Mouse (Mus musculus) heart, adult 8-10 months (tissue): ENCODE results near the gene Fam3c. TPM values are rescaled to one million over a fixed set of nuclear protein-coding genes. Genes with fewer than 3 reads are reported as not detected.
"Not testable (repeated sequence)": the region's sequence is repeated elsewhere in the genome, so short reads cannot be mapped to it uniquely, and the experiment has no call there.

Experiments used
- DNase-seq: peaks from one replicate; pipeline ENCODE4 v3.0.0; 2022; ENCODE audit warnings: low spot score
- total RNA-seq, 4 experiments: library from RNA; stranded (reverse); gene quantifications; 2 replicates each; pipeline ENCODE4 v1.2.4; 2022

Fam3c gene
- total RNA-seq, 4 experiments from 2014 or later, result 27.0 to 33.8 (median 32.0) TPM

- DNase-seq, result no peak
Observed at GRCm38 (mm10) chr6:22292056-22292455, 64.0 kb downstream of the Fam3c start.

DNA sequence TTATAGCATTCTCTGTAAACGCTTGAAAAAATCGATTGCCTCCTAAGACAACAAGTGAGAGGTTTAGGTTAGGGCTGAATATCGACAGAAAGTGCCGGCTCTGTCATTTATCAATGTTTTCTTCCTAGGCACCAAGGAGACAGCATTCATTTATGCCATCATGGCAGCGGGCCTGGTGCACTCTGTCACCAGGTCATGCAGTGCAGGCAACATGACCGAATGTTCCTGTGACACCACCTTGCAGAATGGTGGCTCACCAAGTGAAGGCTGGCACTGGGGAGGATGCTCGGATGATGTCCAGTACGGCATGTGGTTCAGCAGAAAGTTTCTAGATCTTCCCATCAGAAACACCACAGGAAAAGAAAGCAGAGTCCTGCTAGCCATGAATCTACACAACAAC lies 65.3 kb downstream of the Fam3c start:
- DNase-seq, result no peak

DNA sequence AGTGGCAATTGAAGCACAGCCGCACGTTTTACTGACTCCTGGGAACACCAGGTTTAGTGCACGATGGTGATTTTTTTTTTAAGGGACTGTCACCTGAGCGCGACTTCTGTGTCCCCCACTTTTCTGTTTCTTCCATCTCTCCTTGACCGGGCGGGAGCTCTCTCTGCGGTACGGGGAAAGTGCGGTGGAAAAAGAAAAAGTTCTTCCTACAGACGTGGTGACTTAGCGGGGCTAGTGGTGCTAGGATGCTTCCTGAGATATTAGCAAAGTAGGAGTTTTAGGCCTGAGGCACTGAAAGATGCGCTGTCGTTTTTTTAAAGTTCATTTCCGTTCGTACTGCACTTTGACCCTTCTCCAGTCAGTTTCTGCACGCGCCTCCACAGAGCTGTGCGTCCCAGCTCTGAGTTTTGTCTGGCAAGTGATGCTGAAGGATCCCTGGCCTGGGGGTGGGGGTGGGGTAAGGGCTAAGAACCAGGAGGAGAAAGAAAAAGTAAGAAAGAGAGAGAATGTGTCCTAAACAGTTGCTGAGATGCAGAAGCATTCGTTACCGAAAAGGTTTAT lies 66.5 kb downstream of the Fam3c start:
- no peak for DNase-seq

- no peak for DNase-seq
Observed at GRCm38 (mm10) chr6:22288737-22289460, 67.1 kb downstream of the Fam3c start.

GRCm38 (mm10) chr6:22288004-22288736 lies 67.9 kb downstream of the Fam3c start, which contains the start of gene Wnt16:
TSS of gene Wnt16 (plus strand) at chr6:22288227.
- DNase-seq, result no peak

DNA sequence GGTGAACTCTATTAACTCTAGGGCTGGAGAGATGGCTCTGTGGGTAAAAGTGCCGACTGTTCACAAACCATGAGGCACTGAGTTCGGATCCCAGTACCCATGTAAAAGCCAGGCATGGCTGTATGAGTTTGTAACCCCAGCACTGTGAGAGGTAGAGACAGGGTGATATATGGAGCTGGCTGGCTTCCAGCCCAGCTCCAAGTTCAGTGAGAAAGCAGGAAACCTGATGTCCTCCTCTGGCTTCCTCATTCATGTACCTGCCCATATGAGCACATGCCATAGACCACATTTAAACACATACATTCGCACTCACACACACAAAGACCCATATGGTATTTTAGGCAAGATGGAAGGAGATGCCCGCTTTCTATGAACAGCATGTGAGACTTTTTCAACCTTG lies 73.6 kb downstream of the Fam3c start:
- DNase-seq, result no peak

- DNase-seq, result peak; percentile 38
Observed at GRCm38 (mm10) chr6:22280217-22280861, 75.7 kb downstream of the Fam3c start.

DNA sequence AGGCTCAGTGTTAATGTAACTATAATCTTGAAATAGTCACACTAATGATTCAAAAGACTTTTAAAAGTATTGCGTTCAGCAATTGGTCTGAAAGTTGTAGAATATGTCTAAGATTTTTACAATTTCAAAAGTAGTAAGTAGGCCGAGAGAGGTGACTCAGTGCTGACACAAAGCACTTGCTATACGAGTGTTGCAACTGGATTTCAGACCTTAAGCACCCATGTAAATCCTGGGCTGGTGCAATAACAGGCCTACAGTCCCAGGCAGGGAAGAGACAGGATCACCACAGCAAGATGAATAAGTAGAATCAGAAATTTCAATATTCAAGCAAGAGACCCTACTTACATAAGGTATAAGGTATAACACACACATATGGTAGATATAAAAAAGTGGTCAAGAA lies 78.1 kb downstream of the Fam3c start:
- DNase-seq, result no peak

GRCm38 (mm10) chr6:22269840-22270521 lies 86.1 kb downstream of the Fam3c start:
- DNase-seq, result peak; percentile 42

DNA sequence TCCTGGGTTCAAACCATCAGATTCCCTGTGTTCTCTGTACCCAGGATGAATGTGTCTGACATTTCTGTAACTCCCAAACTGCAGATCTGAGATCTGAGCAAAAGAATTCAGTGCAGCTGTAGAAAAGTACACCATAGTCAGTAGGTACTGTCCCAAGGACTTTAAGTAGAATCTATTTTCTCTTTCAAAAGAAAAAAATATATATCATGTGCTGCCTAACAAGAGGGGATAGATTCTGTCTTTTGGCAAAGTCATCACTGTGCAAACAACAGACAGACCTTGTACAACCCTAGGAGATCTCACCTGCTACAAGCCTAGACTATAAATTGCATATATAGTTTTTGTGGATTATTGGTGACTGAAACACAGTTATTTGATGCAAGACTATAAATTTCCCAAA lies 87.4 kb downstream of the Fam3c start:
- no peak for DNase-seq

- no peak for DNase-seq
Observed at GRCm38 (mm10) chr6:22267807-22268667, 88.0 kb downstream of the Fam3c start.

GRCm38 (mm10) chr6:22266018-22266417 lies 90.0 kb downstream of the Fam3c start:
- no peak for DNase-seq

GRCm38 (mm10) chr6:22264094-22264493 lies 91.9 kb downstream of the Fam3c start:
- not testable (repeated sequence) for DNase-seq

DNA sequence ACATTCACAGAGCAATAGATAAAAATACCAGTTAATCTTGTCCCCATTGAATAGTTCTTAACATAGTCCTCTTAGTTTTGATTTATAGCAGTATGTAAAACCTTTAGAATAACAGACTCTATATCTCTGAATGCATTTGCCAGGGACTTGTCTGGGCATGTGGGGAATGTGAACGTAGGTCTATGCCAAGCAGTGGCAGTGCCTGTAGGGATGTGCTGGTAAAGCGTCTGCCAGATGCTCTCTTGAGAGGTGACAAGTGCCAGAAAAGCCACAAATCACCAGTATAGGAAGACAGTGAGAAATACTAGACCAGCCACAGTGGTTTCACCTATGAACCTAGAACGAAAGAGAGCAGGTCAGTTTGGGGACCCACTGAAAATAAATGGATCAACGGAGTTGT lies 93.5 kb downstream of the Fam3c start:
- DNase-seq, result no peak

GRCm38 (mm10) chr6:22258784-22259183 lies 97.3 kb downstream of the Fam3c start:
- no peak for DNase-seq

Other genes with a start within 250 kb of the Fam3c start
- under 1 TPM in 2 of 4 experiments, not detected in 2; 0.25 to 0.44 TPM for gene Wnt16, start 68.0 kb downstream of the Fam3c start, total RNA-seq